Mouse (Mus musculus): Measurements from ENCODE around the gene Tmem234.

Gene Tmem234

DNA sequence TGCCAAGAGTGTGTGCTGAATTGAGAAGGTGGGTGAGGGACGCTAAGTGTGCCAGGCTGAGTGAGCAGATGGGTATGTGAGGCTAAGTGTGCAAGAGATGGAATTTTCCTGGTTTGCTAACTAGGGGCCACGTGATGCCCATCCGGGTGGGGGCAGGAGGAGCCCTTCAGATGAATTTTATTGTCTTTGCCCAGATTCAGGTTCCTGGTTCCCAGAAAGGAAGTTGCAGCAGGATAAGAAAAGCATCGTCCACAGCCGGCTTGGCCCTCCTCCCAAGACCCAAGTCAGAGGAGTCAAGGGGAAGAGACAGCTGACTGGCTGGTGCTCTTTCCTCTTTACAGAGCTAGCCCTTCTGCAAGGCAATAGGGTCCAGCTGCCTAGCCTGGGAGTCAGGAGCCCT is 22.0 kb upstream of the Tmem234 start, which contains the start of gene Fam167b:
Gene Fam167b, minus strand, starts transcription at position 84 of the 400 bp plus-strand sequence.
- no peak for DNase-seq (ENCODE audit: low spot score in 2 of 2)

DNA sequence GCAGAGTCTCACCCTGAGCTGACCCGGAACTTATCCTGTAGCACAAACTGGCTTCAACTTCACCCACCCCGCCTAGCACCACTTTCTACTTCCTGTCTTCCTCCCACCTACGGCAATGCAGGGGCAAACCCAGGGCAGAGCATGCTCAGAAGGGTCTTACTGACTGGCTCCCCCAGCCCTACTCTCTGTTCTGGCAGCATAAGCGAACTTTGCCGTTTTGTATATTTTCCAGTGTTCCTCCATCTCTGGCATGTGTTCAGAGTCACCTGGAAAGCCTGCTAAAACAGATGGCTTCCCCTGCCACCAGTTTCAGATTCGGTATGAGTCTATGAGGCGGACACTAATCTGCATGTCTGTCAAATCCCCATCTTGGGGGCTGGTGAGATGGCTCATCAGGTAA is 20.1 kb upstream of the Tmem234 start:
- no peak for DNase-seq (ENCODE audit: low spot score in 2 of 2)

DNA sequence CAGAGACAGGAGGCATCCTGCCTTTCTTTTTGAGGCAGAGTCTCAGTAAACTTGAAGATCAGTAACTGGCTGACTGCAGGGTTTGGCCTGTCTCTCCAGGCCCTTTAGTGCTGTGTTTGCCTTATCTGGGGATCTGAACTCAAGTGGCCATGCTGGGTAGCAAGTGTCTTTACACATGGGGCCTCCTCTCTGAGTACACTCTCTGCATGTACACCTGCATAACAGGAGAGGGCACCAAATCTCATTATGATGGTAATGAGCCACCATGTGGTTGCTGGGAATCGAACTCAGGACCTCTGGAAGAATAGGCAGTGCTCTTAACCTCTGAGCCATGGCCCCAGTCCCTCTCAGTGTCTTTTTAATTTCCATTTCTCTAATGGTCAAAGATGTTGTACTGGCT is 18.2 kb upstream of the Tmem234 start:
- no peak for DNase-seq (ENCODE audit: low spot score in 2 of 2)

DNA sequence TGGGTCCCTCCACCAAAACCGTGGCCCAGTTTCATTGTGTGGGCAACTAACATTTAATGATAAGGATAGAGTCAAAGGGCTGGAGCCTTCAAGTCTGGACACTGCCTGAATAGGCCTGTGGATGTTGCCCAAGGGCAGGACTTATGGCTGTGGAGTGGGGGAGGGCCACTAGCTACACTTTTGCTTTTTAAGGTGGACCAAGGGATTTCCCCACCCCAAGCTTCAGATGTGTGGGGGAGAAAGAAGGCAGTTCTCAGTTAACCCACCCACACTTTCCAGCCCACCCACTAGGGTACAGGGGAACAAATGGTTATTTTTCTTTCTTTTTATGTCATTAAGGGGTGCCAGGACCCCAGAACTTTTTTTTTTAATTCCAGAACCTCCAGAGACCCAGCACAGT is 16.1 kb upstream of the Tmem234 start:
- DNase-seq (ENCODE audit: low spot score in 2 of 2): no peak

DNA sequence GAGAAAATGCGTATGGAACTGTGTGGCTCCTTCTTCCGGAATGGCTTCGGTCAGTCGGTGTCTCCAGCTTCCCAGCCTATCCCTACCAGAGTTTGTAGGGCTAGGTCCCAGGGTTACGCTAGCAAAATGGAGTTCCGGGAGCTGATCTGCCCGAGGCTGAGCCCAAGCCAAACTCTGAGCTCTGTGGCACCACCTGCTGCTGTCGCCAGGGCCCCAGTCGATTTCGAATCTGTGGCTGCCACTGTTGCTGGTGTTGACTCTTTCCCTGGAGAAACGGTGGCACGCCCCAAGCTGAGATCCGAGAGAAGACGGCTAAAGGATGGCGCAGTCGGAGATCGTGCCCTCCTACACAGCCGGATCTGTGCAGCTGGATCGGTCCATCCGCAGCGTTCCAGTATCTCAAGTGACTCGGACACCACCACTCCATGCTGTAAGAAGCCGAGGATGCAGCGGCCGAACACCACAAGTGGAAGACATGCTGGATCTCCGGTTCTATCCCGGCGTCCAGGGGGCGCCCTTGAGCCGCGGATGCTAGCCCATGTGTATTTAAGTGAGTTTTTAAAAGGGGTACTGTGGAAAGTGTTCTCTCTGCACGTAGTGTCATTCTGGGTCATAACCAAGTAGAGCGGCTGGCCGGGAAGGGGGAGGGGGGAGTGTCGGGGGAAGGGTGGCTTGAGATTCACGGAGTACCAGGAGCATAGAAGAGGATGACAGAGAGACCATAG is 15.4 kb upstream of the Tmem234 start:
- DNase-seq (ENCODE audit: low spot score in 2 of 2): peak; percentile 70 to 76

DNA sequence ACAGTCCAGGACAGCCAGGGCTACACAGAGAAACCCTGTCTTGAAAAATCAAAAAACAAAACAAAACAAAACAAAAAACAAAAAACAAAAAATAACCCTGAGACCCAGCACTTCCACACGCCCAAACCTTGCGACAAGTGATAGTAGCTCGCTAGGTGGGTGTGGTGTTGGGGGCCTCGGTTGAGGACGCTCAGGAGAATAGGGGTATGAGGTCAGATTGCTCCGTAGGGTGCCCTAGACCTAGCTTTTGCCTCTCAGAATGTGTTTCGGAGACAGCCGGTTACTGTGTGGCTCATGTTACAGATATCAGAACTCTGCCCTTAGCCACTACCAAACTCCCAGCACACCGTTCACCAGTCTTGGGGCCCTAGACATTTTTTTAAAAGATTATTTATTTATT is 14.7 kb upstream of the Tmem234 start:
- no peak for DNase-seq (ENCODE audit: low spot score in 2 of 2)

DNA sequence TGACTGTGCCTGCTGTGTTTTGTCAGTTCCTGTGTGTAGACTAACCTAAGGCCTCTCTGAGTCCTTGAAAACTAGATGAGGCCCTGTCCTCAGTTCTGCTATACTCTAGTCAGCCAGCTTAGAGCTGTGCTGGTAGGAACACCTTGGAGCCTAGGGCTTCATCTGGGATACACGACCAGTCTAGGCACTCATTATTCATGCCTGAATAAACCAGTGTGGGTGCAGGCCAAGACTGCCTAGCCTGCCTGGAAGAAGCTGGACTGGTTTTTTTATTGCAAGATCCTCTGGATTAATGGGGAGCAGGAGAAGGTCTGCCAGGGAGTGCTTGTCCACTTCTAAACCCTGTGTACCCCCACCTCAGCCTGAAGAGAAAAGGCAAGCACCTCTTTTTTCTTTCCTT is 13.5 kb upstream of the Tmem234 start:
- no peak for DNase-seq (ENCODE audit: low spot score in 2 of 2)

DNA sequence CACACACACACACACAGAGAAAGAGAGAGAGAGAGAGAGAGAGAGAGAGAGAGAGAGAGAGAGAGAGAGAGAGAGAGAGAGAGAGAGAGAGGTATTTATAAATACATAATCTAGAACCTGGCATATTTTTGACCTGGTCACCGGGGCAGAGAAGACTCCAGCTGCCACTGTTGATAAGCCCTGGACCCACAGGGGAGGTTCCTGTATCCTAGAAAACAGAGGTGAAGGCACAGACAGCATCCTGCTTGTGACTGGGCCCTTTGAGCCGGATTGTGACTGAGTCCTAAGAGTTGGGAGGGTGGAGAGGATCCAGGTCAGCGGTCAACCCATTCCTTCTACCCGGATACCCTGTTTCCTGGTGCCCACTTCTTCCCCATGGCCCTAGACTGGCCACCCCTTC is 11.6 kb upstream of the Tmem234 start:
- DNase-seq (ENCODE audit: low spot score in 2 of 2): no peak

DNA sequence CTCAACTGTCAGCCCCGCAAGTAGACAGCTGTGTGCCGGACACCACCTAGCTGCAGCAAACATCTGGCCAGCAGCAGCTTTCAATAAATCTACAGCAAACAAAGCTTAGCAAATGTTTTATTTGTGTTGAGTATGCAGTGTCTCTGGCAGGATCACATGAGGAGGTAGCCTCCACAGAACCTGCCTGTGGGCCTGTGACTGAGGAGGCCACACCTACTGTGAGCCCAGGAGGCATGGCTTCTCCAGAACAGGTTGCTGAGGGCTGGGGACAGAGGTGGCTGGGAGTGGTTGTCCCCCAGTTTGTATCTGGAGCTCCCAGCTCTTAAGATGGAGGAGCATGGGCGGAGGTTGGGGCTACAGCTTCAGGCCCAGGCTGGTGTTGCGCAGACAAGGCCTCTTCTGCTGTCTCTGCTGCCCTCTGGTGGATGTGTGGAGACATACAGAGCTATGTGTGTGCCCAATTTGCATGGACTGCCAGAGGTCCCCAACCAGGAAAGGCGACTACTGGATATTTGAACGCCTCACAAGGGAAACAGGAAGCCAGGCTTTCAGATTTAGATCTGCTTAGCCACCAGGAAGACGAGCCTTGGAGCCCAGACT is 8.1 kb downstream of the Tmem234 start:
- DNase-seq (ENCODE audit: low spot score in 2 of 2): peak; percentile 55 to 75

DNA sequence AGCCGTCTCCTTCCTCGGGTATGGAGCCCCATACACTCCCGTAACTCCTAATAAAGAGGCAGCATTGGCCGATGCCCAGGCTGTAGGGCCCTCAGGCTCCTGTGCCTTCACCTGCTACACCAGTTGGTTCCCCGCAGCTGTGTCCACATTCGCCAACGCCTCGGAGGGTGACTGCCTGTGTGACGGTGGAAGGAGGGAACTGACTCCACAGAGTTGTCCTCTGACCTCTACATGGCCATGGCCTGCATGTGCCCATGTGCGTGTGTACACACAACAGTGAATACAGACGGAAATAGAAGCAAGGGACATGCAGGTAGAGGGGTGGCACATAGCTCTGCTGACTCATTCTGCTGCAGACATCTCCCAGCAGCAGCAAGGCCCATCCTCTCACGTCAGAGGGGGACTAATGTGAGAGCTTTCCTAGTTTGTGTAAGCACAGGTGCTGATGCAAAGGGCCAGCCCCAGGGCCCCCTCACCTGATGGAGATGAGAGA is 8.7 kb downstream of the Tmem234 start:
- no peak for DNase-seq (ENCODE audit: low spot score in 2 of 2)

DNA sequence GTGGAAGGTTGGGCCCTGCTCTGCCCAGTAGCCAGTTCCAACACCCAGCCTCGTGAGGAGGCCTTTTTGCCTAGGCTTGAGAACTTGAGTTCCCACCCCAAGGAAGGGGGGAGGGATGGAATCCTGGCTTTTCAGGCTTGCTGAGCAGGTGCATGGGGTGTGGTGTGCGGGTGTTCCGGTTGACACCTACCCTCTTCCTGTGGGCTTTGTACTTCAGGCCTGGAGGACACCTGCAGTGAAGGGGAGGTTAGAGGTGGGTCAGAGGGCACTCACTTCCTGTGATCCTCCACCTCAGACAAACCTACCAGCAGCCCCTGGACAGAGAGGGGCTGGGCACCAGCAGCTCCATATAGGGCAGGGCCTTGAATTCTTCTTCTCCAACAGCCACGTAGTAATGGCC is 9.6 kb downstream of the Tmem234 start:
- DNase-seq (ENCODE audit: low spot score in 2 of 2): no peak

DNA sequence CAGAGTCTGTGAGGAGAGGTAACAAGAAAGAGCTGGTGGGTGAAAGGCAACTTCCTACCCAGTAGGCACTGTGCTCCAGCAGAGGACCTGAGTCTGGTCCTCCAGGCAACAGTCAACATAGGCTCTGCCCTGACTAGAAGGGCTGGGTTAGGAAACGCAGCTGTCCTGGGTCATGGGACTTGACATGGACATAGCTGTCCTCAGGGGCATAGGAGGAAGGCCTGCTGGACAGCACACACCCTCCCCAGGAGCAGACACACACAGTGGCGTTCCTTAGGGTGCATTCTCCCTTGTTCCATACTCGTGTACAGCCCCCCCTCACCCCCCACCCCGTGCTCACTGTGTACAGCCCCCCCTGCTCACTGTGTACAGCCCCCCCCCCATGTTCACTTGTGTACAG is 10.0 kb downstream of the Tmem234 start:
- DNase-seq (ENCODE audit: low spot score in 2 of 2): no peak

DNA sequence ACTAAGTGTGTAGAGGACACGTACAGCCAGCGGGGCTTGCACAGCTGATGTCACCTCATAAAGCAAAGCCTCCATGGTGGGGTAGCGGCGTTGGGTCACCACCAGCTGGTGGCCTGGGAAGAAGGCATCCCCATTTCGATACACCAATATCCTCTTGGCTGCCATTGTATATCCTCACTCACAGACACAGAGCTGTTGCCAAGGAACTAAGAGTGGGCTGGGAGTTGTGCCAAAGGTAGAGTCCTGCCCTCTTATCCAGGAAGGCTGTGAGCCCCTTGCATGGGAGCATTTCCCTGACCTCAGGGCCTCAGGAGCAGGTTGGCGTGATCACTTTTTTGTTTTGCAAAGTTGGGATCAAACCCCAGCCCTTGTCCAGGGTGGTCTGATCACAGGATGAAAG is 13.6 kb downstream of the Tmem234 start, which contains the start of gene Dcdc2b:
Gene Dcdc2b, minus strand, starts transcription at position 165 of the 400 bp plus-strand sequence.
- no peak for DNase-seq (ENCODE audit: low spot score in 2 of 2)

DNA sequence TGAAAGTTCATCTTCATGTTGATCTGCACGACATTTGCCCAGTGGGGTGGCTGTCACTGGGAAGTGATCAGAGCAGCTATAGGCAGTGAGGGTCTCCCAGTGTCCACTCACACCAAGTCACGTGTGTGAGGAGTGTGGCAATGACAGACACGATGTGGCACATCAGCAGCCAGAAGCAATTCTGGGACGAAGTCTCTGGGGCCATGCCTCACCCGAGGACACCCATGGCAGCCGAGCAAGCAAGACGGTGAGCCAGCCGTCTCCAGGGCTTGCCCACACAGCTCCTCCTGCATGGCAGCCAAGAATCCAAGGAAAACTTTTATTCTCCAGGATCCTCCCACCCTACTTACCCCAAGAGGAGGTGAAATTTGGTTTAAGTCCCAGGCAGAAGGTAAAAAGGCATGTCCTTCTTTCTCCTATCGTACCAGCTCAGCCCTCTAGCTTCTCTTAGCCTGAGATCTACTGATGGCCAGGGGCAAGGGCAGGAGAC is 15.4 kb downstream of the Tmem234 start:
- no peak for DNase-seq (ENCODE audit: low spot score in 2 of 2)

DNA sequence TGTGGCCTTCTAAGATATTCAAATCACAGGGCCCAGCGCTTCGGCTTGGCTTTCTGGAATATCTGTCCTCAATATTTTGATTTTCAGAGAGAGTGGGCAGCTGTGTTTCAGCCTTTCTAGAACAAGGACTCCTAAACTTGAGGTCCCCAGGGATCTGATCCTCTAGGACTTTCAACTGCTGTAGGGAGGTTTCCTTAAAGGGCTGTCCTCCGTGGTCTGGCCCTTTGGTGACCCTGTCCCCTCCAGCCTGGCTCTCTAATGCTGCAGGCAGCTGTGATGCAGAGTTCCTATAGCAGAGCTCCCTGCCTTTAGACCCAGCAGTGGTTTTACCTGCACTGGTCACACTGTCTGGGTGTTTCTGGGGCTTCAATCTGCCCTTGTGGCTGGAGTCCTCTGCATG is 16.2 kb downstream of the Tmem234 start:
- no peak for DNase-seq (ENCODE audit: low spot score in 2 of 2)

DNA sequence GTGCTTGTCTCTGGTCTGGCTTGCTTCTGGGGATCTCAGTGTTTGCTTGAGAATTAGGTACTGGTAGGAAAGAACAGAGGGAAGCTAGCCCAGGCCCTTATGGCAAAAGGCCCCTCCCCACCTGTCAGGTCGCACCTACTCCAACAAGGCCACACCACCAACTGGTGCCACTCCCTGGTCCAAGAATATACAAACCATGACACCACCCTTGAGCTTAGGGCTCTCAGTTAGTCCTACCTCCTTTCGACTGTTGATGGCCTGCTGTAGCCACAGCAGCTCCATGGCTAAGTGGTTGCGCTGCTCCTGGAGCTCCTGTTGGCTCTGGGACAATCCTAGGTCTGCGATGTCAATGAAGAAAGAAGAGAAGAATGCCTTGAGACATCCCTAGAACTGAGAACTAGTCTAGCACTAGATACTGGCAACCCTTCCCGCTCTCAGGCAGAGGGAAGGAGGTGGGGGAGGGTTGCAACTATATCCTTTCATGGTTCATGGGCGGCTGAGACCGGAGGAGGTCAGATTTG is 16.7 kb downstream of the Tmem234 start:
- no peak for DNase-seq (ENCODE audit: low spot score in 2 of 2)

DNA sequence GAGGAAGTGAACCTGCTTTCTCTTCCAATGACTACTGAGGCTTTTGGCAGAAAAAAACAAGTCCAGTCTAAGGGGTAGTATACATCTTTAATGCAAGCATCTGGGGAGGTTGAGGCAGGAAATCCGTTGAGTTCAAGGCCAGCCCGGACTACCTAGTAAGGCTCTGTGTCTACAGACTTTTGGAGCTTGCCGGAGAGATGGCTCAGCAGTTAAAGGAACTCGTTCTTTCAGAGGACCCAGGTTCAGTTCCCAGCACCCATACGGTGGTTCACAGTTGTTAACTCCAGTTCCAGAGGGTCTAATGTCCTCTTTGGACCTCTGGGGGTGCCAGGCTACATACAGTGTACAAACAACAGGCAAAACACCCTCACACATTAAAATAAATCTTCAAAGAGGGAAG is 17.6 kb downstream of the Tmem234 start:
- DNase-seq (ENCODE audit: low spot score in 2 of 2): no peak

DNA sequence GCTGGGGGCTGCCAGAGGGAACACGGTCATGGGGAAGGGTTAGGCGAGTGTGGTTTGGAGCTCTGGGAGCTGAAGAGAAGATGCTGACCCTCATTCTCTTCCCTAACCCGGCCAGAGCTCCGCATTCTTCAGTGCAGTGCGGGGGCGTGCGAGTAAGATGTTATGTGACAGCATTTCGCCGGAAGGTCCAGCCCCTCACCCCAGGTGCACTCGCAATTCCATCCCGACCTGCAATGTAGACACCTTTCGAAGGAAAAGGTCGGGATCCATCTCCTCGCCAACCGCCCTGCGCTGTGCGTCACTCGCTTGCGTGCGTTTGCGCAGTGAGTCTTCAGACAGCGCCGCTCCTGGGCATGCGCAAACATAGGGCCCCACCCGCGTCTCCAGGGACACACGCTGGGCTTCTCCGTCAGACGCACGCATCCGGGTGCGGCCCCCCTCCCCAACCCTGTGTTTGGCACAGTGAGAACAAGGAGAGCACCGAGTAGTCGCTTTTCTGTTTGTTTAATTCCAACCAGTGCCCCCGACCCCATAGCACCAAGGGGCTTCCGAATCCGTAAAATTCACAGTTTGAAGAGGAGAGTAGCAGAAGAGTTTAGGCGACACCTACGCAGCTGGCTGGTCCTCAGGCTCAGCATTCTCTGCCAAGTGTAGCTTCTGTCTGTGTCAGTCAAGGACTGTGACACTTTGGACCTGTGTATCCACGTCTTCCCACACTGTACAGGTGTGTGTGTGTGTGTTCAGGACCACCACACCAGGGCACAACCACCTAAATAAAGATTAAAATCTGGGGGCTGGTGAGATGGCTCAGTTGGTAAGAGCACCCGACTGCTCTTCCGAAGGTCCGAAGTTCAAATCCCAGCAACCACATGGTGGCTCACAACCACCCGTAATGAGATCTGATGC is 18.6 kb downstream of the Tmem234 start, which contains the start of gene Iqcc:
Gene Iqcc, minus strand, starts transcription at position 314 of the 906 bp plus-strand sequence.
- DNase-seq (ENCODE audit: low spot score in 2 of 2): peak; percentile 95 to 96

DNA sequence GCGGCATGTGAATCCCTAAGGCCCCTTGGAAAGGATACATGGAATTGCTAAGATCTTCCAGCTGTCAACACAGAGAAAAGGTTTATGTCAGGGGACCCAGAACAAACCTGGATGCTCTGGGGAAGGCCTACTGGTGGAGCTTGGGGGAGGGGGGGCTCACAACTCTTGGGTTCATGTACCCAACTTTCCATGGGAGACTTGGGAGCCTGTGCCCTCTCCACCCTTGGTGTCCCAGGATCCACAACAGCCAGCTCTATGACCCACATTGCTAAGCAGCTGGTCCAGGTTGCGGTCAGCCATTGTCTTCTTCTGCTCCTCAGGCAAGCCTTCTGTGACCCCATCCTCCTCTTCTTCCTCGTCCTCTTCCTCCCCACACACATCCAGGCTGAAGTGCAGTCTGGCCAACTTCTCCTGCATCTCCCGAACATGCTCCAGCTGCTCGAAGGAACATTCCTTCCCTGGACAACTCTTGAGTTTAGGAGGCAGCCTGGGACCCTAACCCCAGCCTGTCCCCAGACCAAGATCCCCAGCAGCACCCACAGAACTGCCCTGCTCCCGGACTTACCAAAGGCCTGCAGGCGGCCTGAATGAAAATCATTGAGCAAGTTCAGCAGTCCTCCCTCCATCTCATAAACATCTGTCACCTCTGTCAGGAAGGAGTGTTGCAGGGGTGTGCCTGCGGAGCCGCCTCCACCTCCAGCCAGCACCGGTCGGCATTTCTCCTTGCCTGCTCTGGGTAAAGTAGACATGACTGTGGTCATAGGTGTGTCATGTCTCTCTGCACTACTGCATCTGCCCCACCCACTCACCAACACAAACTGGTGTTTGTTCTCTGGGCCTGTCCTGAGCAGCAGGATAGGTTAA is 20.2 kb downstream of the Tmem234 start:
- DNase-seq (ENCODE audit: low spot score in 2 of 2): no peak

DNA sequence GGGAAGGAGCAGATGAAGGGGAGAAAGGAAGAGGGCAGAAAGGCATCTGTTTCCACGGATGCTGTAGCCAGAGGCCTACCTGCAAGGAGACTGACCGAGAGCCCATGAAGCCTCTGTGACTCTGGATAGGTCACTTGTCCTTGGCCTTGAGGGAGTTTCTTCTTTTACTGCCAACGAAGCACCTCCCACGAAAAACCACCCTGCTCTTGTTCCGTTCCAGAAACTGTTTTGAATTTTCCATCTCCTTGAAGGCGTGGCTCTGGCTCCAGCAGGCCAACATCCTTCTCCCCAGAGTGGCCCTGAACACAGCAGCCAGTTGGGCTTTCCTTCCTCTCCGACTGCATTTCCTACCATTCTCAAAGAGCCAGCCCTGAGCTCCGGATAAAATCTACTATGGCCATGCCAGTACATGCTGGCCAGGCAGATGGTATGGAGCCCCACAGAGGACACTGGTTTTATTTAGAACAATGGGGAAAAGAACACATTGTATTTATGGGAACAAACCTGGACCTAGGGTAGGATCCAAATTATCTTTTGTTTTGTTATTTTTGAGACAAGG is 20.9 kb downstream of the Tmem234 start:
- no peak for DNase-seq (ENCODE audit: low spot score in 2 of 2)

All from right cerebral cortex, postnatal 36 days (tissue).